Mouse (Mus musculus): ENCODE data around the gene Itpr2.

- no peak for TF ChIP-seq CTCF (IDR thresholded peaks at IDR 0.05; ENCODE audit: extremely low read depth, insufficient read depth, insufficient read length, insufficient replicate concordance)
- TF ChIP-seq POLR2A (IDR thresholded peaks at IDR 0.05; ENCODE audit: low read depth, low read length) = no peak
These were observed 64.0 kb downstream of the Itpr2 start for GRCm38 (mm10) chr6:146438057-146438456.
